Mouse (Mus musculus) megakaryocyte-erythroid progenitor cell, adult 5-6 weeks (primary cell): Measurements from ENCODE around the gene Pappa2. TPM values are rescaled to one million over a fixed set of nuclear protein-coding genes. Genes with fewer than 3 reads are reported as not detected.

Experiments
- ATAC-seq: replicated peaks from 2 replicates; pipeline ENCODE4 v1.8.0; 2016; ENCODE audit warnings: mild to moderate bottlenecking, inconsistent platforms; ENCODE audit not compliant: severe bottlenecking, poor library complexity, low FRiP score, low TSS enrichment
- total RNA-seq, 2 experiments: library from RNA; stranded (forward) in 1 of 2; stranded (reverse) in 1 of 2; fragments of 200-1000, 215-1000 nt in 1 of 2; fragments of >200 nt in 1 of 2; fragmentation: Nextera tagmentation in 1 of 2; gene quantifications; 2 replicates each; pipeline ENCODE4 v1.2.3; 2014 to 2017

Gene Pappa2
- total RNA-seq, 2 experiments from 2014 or later, result not detected

DNA sequence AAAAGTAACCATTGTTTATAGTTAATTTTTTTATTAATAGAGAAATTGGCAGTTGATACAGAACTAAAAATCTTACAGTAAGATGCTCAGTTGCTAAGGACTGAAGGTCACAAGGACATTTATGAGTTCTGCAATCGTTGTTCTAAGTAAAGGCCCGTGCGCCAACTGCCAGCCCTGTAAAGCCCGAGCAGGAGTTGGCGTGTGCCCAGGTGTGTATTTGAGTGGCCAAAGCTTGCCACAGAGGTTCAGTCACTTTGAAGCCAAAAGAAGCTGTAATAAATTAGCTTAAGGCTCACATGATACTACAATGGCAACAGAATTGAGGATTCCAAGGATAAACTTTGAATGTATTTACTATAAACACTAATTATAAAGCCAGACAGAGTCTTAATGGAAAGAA is 204.8 kb downstream of the Pappa2 start:
- ATAC-seq, result no peak

DNA sequence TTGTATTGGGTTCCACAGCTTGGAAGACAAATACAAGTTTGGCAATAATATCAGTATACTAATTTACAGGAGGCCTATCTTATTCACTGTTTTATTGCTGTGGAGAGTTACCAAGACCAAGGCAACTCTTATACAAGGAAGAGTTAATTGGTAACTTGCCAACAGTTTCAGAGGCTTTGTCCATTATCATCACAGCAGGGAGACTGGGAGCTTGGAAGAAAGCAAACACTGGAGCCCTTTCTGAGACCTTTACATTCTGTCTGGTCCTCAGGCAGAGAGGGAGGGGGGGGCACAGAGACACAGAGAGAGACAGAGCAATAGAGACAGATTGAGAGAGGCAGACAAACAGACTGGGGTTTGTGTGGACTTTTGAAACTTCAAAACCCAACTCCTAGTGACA is 207.2 kb downstream of the Pappa2 start:
- no peak for ATAC-seq

DNA sequence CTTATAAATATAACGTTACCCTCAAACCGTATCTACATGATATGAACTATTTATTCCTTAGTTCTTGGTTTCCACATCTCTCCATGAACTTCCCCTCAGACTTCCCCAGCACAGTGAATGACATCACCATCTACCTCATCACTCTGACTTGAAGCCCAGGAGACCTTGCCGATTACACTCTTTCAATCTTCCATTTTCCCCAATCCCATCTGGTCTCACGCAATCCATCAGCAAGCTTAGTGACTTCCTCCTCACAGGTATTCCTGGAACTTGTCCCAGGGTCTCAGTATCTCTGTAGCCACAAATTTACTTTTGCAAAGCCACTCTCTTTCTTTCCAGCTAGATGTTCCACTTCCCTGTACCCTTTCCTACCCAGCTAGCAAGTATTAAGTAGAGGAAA is 209.5 kb downstream of the Pappa2 start:
- no peak for ATAC-seq

DNA sequence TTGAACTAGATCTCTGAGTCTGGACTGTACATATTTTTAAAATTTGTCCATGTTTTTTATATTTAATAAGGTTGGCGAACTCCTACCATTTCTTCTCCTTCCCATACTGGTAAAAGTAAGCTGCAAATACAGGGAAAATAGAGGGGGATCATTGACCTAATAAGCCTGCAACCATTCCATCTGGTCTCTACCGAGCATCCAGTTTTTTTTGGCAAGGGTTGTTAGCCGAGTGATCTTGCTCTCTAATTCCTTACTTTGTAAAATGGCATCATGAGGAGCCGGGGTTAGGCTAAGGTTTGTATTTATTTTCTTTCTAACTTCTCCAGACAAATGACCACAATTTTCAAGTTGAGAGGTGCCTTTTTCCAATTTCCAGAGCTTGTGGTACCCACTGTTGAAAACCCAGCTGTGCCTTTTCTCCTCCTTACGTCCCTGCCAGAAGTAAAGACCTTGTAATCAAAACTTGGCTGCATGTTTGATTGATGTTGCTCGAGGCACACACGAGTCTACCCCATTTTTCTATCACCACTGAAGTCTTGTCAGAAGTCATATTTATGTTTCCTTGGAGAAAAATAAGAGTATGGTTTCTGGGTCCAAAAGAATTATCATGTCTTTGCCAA is 210.1 kb downstream of the Pappa2 start:
- no peak for ATAC-seq

DNA sequence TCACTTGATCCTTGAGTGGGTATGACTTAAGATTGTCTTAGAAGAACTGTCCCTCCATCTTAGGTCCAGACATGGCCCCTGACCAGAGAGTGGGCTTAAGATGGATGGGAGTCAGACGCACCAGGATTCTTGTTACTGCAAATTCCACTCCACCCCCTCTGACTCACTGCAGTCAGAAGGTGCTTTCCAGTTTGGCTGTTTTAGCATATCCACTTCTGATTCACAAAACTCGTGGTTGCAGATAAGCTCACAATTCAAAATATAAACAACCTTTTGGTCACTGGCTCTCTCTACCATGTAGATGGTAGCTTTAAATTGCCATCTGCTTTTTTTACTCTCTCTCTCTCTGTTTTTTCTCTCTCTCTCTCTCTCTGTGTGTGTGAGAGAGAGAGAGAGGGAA is 214.4 kb downstream of the Pappa2 start:
- no peak for ATAC-seq

DNA sequence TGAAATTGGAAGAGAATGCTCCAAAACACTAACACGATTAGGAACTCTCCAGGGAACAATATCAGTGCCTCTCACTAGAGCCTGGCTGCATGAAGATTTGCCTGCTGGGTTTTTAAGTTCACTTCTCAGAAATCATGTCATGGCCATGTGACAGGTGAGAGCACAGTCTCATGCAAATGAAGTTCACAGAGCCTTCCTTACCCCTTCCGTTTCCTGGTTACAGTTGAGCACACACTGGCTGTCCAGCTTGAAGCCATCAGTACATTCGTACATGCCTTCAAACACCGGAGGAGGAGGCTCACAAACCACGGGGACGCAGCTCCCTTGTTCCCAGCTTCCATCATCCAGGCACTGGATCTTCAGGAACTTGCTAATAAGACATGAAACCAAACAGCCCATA is 215.6 kb downstream of the Pappa2 start:
- ATAC-seq, result no peak

DNA sequence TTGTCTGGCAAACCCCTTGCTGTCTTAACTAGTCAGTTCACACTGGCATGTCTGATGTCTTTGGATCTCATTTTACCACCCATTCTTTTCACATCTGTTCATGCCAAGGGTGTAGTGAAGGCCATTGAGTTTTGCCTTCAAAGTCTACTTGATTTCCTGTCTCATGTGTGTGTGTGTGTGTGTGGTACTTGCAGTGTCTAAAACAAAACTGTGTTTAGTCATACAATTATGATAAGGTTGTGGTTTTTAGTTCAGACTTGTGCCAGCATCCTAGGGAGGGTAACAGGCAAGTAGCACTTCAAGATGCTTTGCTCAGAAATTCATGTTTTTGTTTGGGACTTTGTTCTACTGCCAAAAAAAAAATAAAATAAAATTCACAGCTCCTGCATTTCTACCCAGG is 216.1 kb downstream of the Pappa2 start:
- no peak for ATAC-seq

DNA sequence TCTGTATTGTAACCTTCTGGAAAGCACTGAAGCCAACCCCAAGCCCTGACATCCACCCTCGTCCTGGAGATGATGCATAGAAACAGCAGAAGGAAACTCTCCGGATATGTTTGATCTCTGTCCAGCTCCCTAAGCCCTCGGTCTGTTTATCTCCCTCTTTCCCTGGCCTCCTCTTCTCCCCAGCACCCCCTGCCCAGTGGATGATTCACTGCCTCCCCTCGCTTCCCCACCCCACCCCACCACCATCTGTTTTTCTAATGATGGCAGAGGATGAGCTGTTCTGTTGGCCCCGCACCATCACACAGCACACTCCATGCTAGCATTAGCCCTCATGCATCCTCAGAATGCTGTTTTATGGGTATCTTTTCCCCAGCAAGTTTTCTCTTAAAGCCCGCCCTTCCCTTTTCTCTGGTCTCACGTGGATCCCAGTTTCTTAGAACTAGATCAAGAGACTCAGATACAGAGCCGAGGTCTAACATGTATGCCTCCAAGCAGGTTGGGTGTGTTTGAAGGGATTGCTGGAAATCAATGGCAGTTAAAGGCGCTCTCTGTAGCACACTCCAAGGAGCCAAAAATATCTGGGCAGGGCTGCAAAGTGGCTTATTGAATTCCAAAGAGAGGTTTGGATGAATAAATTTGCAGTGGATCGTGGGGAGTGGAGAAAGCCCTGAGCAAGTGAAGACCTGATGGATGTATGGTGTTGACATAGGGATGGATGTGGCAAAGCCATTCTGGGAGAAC is 231.8 kb downstream of the Pappa2 start:
- ATAC-seq, result no peak

DNA sequence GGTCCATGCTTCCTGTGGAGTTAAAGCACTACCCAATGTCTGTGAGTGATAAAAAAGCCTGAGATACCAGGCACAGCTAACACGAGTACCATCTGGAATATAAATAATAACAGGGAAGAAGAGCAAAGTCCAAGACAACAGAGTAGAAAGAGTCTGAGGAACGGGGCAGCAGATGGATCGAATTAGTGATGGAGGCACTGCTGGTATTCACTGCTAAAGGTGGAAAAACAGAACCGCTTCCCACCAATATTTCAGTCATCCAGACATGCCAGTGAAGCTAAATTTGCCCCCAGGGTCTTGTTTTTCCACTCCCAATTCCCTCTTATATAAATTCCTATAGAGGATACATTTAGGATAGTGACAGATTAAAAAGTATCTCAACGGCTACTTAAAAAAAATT is 238.8 kb downstream of the Pappa2 start:
- ATAC-seq, result no peak

DNA sequence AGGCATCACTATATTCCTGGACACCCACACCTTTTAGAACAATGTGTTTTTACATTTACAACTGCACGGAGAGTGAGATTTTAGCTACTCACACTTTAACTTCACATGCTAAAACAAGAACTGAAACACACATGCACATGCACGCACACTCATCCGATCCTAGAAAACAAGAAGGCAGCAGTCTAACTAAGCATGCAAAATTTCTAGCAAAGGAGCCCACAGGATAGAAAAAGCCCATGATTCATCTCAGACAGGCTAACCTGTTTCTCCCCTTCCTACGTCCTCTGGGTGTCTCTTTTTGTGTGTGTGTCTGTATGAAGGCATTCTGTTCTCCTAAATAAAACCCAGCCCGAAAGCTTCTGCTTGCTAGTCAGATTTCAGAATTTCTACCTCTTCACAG is 239.3 kb downstream of the Pappa2 start:
- no peak for ATAC-seq

DNA sequence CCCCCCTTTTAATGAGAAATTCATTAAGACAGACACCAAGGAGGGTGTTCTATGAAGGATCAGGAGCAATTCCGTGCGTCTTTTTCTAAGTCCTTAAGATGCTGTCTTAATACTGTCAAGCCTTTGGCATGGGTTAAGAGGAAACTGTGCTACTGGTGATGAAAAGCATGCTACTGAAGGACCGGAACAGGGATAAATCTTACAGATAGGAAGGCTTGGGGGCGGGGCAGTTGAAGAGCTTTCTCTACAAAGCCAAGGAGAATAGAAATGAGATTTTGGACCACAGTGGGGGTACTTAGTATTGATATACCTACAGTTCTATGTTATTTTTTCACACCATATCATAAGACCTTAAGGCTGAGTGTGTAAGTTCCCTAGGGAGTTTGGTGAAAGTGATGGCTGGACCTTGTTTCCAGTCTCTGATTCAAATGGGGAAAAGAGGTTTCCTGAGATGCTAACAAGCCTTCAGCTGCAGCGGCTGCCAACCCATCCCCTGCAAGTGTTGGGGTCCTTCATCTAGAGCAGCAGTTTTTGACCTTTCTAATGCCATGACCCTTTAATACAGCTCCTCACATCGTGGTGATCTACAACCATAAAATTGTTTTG is 240.0 kb downstream of the Pappa2 start:
- no peak for ATAC-seq

DNA sequence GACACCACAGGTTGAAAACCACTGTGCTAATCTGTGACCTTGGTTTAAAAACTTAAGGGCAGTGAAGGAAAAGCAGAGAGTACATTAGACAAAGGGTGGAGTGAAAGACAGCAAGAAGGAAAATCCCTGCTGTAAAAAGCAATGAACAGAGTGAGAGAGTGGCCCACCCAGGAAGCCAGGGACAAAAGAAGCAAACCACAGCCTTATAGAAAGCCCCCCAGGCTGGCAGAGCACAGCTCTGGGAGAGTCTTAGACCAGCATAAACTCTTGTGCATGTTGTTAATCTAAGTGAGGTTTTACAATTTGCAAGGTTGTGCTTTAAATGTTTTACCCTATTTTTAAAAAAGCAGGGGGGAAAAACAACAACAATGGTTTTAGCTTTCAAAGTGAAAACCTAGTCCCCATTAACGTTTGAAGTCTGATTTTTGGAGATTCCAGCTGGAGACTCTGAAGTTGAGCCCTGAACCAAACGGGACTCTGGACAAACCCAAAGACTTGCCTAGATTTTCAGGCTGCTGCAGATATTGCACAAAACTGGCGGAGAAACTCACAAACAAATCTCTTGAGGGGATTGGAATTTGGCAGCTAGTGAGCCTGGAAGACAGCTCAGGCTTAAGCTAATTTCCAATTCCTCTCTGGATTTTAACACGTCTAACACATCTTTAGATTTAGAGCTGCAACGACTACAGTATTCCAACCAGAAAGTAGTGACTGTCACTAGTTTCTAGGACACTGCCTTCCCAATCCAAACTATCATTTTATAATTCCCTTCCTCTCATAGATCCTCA is 241.0 kb downstream of the Pappa2 start:
- ATAC-seq, result no peak

DNA sequence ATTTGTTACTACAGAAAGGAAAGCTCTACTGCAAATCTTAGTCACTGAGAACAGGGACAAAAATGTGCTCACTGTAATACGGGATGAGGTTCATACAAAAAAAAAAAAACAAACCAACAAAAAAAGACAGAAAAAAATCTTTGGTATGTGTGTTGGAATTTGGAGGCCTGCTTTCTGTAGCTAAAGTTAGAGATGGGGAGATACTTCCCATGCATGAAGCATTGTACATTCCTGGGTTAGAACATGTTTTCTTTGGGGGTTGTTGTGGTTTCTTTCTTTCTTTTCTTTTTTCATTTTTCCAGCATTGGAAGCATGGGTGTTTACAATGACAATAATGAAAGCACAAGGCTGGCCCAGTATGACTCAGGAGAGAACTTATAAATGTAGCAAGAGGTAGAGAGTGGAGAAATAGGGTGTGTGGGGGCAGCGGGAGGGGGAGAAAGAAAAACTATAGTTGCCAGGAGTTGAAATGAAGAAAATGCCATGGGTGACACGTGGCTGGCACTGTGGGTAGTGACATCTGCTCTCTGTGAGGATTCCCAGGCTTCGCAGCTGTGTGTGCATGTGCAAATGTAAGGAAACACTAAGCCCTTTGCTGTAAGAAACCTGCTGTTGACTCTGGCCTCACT is 247.3 kb downstream of the Pappa2 start:
- ATAC-seq, result no peak

DNA sequence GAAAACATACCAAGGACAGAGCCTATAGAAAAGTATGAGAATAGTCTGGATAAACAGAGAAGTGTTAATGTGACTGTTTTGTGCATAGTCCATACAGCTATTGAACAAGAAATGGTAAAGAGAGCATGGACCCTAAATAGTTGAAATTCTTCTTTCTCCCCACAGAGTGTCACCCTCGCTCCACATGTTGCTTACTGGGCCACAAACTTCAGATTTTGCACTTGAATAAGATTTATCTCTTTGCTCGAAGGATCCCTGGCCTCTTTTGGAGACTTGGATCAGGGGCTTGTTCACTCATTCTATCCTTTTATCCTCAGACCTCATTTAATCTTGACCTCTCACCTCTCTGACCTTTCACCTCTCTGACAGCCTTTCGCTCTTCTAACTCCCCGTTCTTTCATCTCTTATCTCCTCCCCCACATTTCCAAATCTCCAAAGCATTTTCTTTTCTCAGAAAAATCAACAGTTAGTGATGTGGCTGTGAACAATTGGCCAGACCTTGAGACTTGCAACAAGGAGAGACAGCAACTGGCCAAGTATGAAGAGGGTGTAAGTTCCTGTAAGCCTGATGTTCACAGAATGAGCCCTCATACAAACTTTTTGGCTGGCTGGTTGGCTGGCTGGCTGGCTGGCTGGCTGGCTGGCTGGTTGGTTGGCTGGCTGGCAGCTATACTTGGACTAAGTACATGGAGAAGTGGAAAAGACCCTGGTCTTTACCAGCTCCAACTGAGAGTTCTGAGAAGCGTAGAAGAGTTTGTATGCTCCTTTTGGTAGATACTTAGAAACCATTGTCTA is 266.8 kb downstream of the Pappa2 start:
- ATAC-seq, result no peak

DNA sequence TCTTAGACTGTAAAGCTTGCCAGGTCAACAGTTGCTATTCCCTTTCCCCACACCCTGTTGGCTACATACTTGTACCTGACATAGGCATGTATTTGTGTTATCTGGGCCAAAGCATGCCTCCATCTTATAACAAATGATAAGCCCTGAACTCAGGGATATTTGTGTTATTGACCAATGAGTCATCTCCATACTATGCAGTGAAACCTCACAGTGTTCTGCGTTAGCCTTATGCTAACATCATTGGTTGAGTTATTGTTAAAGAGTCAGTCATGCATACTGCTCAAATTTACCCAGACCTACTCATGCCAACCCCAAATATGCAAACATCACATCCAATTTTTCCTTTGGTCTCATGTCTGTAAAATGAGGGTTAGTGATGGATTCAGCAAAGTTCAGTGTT is 279.0 kb downstream of the Pappa2 start:
- ATAC-seq, result no peak

DNA sequence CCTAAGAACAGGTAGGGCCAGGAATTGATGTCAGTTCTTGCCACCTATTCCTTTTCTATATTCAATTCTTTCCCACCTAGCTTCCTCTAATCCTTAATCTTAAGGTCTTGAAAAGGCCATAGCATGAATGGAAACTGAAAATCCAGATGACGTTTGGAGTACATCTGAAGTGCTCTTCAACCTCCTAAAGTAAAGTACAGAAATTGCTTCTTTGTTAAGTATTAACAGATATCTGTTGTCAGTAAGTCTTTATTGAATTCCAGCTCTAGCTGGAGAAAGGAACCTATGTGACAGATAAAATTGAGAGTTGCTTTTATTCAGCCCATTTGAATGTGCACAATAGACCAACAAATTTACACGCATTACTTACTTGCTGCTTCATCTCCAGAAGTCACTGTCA is 280.1 kb downstream of the Pappa2 start:
- ATAC-seq, result no peak

DNA sequence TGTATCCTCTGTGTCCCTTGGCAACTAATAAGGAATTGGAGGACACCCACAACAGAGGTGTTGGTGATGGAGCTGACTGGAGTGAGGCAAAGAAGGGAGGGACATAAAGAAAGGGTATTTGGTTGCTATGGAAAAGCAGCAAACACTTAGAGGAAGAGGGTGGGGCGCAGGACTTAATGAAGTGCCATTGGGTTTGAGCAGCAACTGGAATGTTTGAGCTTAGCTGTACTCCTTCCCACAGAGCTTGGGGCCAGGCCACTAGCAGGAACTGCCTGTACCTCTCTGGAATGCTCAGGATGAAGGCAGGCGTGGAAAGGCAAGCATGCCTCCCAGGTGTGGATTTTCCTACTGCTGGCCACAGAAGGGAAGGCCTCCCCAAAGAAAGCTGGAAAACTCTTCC is 281.0 kb downstream of the Pappa2 start:
- no peak for ATAC-seq

DNA sequence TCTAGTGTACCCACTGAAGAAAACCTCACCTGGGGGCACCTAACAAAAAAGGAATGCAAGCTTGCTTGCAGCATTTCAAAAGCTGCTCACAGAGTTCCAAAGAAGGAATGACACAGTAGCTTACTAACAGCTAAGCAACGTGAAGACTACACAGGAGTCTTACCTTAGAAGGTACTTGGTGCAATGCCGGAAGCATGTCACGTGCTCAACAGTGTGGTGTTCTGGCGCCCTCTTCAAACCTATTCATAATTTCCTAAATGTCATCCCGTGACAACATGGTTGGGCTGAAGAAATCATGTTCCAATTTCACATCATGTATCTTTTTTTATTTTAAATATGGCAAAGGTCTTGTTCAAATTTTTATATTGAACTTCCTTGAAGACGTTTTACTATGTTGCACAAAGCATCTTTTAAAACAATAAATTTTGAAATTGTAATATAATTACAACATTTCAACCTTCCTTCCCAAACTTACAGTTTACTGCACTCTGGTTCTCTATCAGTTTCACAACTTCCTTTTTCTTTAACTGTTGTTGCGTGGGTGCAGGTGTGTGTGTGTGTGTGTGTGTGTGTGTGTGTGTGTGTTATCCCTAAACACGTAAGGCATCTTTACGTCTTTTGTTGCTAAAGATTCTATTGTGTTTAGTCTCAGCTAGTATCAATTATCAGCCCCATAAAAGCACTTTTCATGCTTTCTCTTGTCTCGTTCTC is 282.3 kb downstream of the Pappa2 start:
- no peak for ATAC-seq

DNA sequence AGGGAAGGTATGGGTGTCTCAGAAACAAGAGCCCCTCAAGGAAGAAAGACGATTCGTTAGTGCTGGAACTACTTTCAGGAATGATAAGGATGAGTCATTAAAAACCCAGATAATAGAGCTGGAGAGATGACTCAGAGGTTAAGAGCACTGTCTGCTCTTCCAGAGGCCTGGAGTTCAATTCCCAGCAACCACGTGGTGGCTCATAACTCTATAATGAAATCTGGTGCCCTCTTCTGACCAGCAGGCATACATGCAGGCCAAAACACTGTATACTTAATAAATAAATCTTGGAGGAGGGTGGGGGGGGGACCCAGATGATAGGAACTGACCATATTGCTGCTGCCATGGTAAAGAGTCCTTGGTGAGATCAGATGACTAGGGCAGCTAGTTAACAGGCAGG is 282.9 kb downstream of the Pappa2 start:
- no peak for ATAC-seq
